Mouse (Mus musculus) intestine, embryonic 16.5 days (tissue): ENCODE measurements around the gene Mfsd12. TPM values are rescaled to one million over a fixed set of nuclear protein-coding genes. Genes with fewer than 3 reads are reported as not detected.

Experiments
- ATAC-seq: fragments of 200-750 bp; cut with Nextera tagmentation; 2 replicates; pipeline ENCODE4 v1.8.0; 2017; ENCODE audit warnings: moderate TSS enrichment, moderate library complexity
- H3K27ac ChIP-seq: fragments of 300-500 bp; sonication (generic); 2 replicates; pipeline ENCODE4 v1.5.1; 2014; ENCODE audit warnings: mild to moderate bottlenecking, low read length
- H3K27me3 ChIP-seq: fragments of 300-500 bp; sonication (generic); replicated peaks from 2 replicates; pipeline ENCODE4 v1.6.1; 2014; ENCODE audit warnings: low read length, control low read depth, mixed read lengths; ENCODE audit not compliant: control insufficient read depth, insufficient read depth
- H3K36me3 ChIP-seq: fragments of 300-500 bp; sonication (generic); 2 replicates; pipeline ENCODE4 v1.6.1; 2014; ENCODE audit warnings: low read length, control low read depth; ENCODE audit not compliant: control insufficient read depth, insufficient read depth
- H3K4me1 ChIP-seq: fragments of 300-500 bp; sonication (generic); 2 replicates; pipeline ENCODE4 v1.6.1; 2014; ENCODE audit warnings: low read length, control low read depth, mixed read lengths; ENCODE audit not compliant: control insufficient read depth, insufficient read depth
- H3K4me2 ChIP-seq: fragments of 300-500 bp; sonication (generic); 2 replicates; pipeline ENCODE4 v1.6.1; 2014; ENCODE audit warnings: low read depth, low read length, control low read depth
- H3K4me3 ChIP-seq: fragments of 300-500 bp; sonication (generic); 2 replicates; pipeline ENCODE4 v1.5.1; 2014; ENCODE audit warnings: mild to moderate bottlenecking, low read length
- H3K9ac ChIP-seq: fragments of 300-500 bp; sonication (generic); 2 replicates; pipeline ENCODE4 v1.6.1; 2014; ENCODE audit warnings: low read depth, low read length
- H3K9me3 ChIP-seq: fragments of 300-500 bp; sonication (generic); 2 replicates; pipeline ENCODE4 v1.6.1; 2016; ENCODE audit warnings: low read length, control low read depth; ENCODE audit not compliant: control insufficient read depth
- WGBS: fragments of 180-500 bp; shearing (Covaris S2); extraction: QIAGEN DNeasy Blood & Tissue Kit; methylation state at CpG from one replicate; pipeline ENCODE4 v1.1.7; 2014; 5-methylcytosine and 5-hydroxymethylcytosine counted together
- polyA plus RNA-seq: library from polyadenylated mRNA; unstranded; fragments of >200 nt; fragmentation: Nextera tagmentation; extraction: Ambion mirVana; gene quantifications from 2 replicates; pipeline ENCODE4 v1.2.1, GENCODE M21; 2015

Mfsd12 gene
- polyA plus RNA-seq, 1 experiment from 2014 or later = 21.6 TPM

- Histone ChIP-seq H3K36me3 (peaks cover 6% of the 10 kb centered on the region; the same call in 1 of the 2 replicates), H3K27me3 (no peaks in the 10 kb centered on the region), H3K4me2 (peak overlapping the region; percentile 57), H3K27ac (peak overlapping the region; percentile 96), H3K4me3 (peak overlapping the region; percentile 50), H3K9ac (peak overlapping the region; percentile 70), H3K9me3 (no peaks in the 10 kb centered on the region), H3K4me1 (peaks cover 23% of the 10 kb centered on the region)
- WGBS = 3% methylated on average over 19 of the region's 19 CpGs
- peak; percentile 29 for ATAC-seq
Measured at GRCm38 (mm10) chr10:81393456-81394063, 36.3 kb downstream of the Mfsd12 start.

DNA sequence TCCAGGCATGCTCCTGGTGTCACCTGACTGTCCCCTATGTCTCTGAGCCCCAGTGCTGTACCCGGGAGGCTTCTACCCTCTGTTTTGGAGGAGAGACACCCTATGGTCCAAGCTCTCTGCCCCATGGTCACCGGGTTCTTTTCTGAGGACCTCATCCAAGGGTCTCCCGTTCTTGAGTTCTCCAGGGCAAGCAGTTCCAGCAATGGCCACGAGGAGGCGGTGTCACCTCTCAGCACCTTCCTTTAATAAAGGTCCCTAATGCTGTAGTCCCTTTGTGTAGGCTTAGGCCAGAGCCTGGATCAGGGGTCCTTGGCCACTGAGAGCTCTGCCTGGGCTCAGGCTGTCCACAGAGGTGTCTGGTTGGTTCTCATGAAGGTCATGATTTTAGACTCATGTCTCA is 37.8 kb downstream of the Mfsd12 start:
- Histone ChIP-seq H3K9me3 (no peaks in the 10 kb centered on the region), H3K9ac (no peak overlapping the region), H3K27me3 (no peaks in the 10 kb centered on the region), H3K4me2 (no peak overlapping the region), H3K36me3 (peaks cover 6% of the 10 kb centered on the region; the same call in 1 of the 2 replicates), H3K27ac (no peak overlapping the region), H3K4me3 (no peak overlapping the region), H3K4me1 (peaks cover 20% of the 10 kb centered on the region)
- no peak for ATAC-seq
- 13% methylated on average over 5 of the region's 5 CpGs for WGBS

DNA sequence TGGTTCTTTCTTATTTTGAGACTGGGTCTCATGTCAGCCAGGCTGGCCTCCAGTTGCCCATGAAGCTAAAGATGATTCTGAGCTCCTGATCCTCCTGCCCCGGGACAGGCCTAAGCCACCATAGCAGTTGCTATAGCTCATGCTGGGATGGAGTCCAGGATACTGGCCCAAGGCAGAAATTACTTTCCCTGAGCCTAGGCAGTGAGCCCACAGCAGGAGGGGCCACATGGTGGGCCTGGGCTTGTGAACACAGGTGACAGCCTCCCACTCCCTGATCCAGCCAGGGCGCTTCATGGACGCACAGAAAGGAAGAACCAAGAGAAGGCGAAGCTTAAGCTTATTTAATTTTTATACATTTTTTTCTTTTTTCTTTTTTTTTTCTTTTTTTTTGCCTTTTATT is 38.6 kb downstream of the Mfsd12 start:
- Histone ChIP-seq H3K4me3 (no peak overlapping the region), H3K4me1 (peaks cover 18% of the 10 kb centered on the region), H3K27me3 (no peaks in the 10 kb centered on the region), H3K9ac (no peak overlapping the region), H3K4me2 (no peak overlapping the region), H3K27ac (no peak overlapping the region), H3K9me3 (no peaks in the 10 kb centered on the region), H3K36me3 (peaks cover 10% of the 10 kb centered on the region; the same call in 1 of the 2 replicates)
- 85% methylated on average over 4 of the region's 4 CpGs for WGBS
- ATAC-seq = no peak

DNA sequence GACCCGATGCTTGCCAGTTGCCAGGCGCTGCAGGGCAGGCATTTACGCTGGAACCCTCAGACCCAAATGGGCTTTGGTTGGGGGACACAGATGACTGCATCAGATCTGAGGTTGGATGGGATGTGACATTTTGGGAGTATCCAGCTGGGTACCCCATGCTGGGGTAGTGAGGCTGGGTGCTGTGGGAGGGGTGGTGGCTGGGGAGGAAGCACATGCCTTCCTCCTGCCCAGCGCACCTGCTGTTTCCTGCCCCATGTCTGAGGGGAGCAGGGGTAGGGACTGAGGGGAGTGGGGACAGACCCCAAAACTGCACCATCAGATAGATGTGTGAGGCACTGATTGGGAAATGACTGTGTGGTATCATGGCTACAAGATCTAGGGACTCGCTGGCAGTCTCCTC is 39.5 kb downstream of the Mfsd12 start:
- Histone ChIP-seq H3K9ac (no peak overlapping the region), H3K4me1 (peaks cover 27% of the 10 kb centered on the region), H3K27me3 (no peaks in the 10 kb centered on the region), H3K27ac (no peak overlapping the region), H3K4me3 (no peak overlapping the region), H3K4me2 (no peak overlapping the region), H3K36me3 (peaks cover 10% of the 10 kb centered on the region; the same call in 1 of the 2 replicates), H3K9me3 (no peaks in the 10 kb centered on the region)
- WGBS = 81% methylated on average over 5 of the region's 5 CpGs
- ATAC-seq = no peak

DNA sequence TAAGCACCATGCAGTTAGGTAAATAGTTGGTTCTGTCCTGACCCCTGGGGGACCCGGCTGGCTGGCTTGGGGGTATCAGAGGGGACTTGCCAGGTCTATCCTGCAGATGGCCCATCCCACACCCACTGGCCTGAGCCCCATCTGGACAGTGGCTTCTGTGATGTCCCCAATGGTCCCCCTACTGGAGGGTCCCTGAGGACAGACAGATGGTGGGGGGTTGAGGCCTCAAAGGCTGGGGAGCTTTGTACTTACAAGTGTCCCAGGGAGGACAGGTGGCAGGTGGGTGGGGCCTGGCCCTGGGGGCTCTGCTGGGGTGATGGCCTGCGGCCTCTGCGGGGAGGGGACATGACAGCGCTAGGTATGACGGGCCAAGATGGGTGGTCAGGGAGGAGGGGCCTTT is 42.0 kb downstream of the Mfsd12 start:
- peaks cover 10% of the 10 kb centered on the region; the same call in 1 of the 2 replicates for H3K36me3 ChIP-seq
- no peak overlapping the region for H3K4me2 ChIP-seq
- no peak overlapping the region for H3K9ac ChIP-seq
- peaks cover 31% of the 10 kb centered on the region for H3K4me1 ChIP-seq
- no peak overlapping the region for H3K27ac ChIP-seq
- H3K27me3 ChIP-seq = no peaks in the 10 kb centered on the region
- no peak for ATAC-seq
- no peak overlapping the region for H3K4me3 ChIP-seq
- no peaks in the 10 kb centered on the region for H3K9me3 ChIP-seq
- 74% methylated on average over 5 of the region's 5 CpGs for WGBS

DNA sequence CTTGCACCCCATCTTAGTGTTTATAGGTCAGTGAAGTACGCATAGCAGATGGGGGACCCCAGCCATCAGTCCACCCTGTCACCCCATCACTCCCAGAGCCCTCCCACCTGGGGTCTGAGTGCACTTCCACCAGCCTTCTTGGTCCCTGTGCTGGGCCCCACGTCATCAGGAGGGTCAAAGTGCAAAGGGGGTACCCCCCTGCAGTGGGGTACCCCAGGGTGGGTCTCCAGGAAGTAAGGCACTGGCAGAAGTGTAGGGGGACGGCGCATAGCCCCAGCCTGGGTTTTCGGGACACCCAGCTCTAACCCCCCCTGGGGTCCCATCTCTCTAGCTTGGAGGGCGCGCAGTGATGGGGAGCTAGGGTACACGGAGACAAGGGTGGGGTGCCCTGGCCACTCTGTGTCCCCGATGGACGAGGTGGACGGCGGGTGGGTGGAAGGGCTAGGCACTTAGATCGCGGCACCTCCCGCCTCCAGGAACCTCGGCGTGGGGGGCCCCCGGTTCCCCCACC is 42.6 kb downstream of the Mfsd12 start:
- H3K9ac ChIP-seq = peak overlapping the region; percentile 14; the same call in 1 of the 2 replicates
- H3K27ac ChIP-seq = no peak overlapping the region
- H3K4me3 ChIP-seq = no peak overlapping the region
- no peak overlapping the region for H3K4me2 ChIP-seq
- no peak for ATAC-seq
- H3K36me3 ChIP-seq = peaks cover 10% of the 10 kb centered on the region; the same call in 1 of the 2 replicates
- no peaks in the 10 kb centered on the region for H3K27me3 ChIP-seq
- no peaks in the 10 kb centered on the region for H3K9me3 ChIP-seq
- 79% methylated on average over 18 of the region's 18 CpGs for WGBS
- H3K4me1 ChIP-seq = peaks cover 31% of the 10 kb centered on the region

GRCm38 (mm10) chr10:81400371-81401204 is 43.3 kb downstream of the Mfsd12 start:
- peaks cover 31% of the 10 kb centered on the region for H3K4me1 ChIP-seq

GRCm38 (mm10) chr10:81401205-81401520 is 43.9 kb downstream of the Mfsd12 start:
- peaks cover 19% of the 10 kb centered on the region for H3K36me3 ChIP-seq
- no peak overlapping the region for H3K4me3 ChIP-seq
- WGBS = 34% methylated on average over 10 of the region's 10 CpGs
- no peak overlapping the region for H3K4me2 ChIP-seq
- H3K27me3 ChIP-seq = no peaks in the 10 kb centered on the region; the same call in 1 of the 2 replicates
- no peaks in the 10 kb centered on the region for H3K9me3 ChIP-seq
- H3K27ac ChIP-seq = peak overlapping the region; percentile 90
- ATAC-seq = no peak
- peak overlapping the region; percentile 56 for H3K9ac ChIP-seq
- H3K4me1 ChIP-seq = peaks cover 31% of the 10 kb centered on the region

More at GRCm38 (mm10) chr10:81400371-81401204, 43.3 kb downstream of the Mfsd12 start:
- ATAC-seq = no peak
- no peaks in the 10 kb centered on the region for H3K9me3 ChIP-seq
- WGBS = 65% methylated on average over 22 of the region's 22 CpGs
- peak overlapping the region; percentile 56; the same call in 1 of the 2 replicates for H3K9ac ChIP-seq
- peaks cover 14% of the 10 kb centered on the region for H3K36me3 ChIP-seq
- H3K27me3 ChIP-seq = no peaks in the 10 kb centered on the region
- 0 out of 2 replicates have a peak overlapping the region, but pooled peaks have one; percentile 9 for H3K4me3 ChIP-seq
- H3K4me2 ChIP-seq = no peak overlapping the region
- H3K27ac ChIP-seq = peak overlapping the region; percentile 90; the same call in 1 of the 2 replicates

GRCm38 (mm10) chr10:81401521-81402226 is 44.4 kb downstream of the Mfsd12 start:
- Histone ChIP-seq H3K9me3 (no peaks in the 10 kb centered on the region), H3K27ac (peak overlapping the region; percentile 90), H3K4me2 (peak overlapping the region; percentile 46; the same call in 1 of the 2 replicates), H3K9ac (peak overlapping the region; percentile 56), H3K4me3 (peak overlapping the region; percentile 30), H3K4me1 (peaks cover 34% of the 10 kb centered on the region), H3K27me3 (peaks cover under 1% of the 10 kb centered on the region; the same call in 1 of the 2 replicates), H3K36me3 (peaks cover 20% of the 10 kb centered on the region)
- WGBS = 9% methylated on average over 18 of the region's 18 CpGs
- ATAC-seq = peak; percentile 84
